Mouse (Mus musculus) spleen, adult 18-20 months (tissue): Measurements from ENCODE around the gene Rac2.
A peak's percentile ranks its signal among the peaks of the same experiment; 100 is the strongest.

Experiments
- DNase-seq, 2 experiments: peaks; one replicate each; pipeline ENCODE4 v3.0.0; 2022; ENCODE audit warnings: mixed read lengths in 2 of 2

The Rac2 gene

DNA sequence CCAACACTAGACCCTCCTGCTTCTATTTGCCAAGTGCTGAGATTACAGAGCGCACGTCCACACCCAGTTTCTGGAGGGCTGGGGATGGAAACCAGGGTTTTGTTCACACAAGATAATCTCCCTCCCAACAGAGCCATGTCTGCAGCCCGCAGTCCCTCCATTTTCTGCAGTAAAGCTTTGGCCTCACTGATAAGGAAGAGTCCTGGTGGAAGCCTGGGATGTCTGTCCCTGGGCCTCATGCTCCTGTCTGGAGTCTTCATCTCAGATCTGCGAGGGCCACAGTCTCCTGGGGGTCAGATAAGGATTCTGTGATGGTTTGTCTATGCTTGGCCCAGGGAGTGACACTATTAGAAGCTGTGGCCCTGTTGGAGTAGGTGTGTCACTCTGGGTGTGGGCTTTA is 15.5 kb upstream of the Rac2 start:
- DNase-seq, result no peak

DNA sequence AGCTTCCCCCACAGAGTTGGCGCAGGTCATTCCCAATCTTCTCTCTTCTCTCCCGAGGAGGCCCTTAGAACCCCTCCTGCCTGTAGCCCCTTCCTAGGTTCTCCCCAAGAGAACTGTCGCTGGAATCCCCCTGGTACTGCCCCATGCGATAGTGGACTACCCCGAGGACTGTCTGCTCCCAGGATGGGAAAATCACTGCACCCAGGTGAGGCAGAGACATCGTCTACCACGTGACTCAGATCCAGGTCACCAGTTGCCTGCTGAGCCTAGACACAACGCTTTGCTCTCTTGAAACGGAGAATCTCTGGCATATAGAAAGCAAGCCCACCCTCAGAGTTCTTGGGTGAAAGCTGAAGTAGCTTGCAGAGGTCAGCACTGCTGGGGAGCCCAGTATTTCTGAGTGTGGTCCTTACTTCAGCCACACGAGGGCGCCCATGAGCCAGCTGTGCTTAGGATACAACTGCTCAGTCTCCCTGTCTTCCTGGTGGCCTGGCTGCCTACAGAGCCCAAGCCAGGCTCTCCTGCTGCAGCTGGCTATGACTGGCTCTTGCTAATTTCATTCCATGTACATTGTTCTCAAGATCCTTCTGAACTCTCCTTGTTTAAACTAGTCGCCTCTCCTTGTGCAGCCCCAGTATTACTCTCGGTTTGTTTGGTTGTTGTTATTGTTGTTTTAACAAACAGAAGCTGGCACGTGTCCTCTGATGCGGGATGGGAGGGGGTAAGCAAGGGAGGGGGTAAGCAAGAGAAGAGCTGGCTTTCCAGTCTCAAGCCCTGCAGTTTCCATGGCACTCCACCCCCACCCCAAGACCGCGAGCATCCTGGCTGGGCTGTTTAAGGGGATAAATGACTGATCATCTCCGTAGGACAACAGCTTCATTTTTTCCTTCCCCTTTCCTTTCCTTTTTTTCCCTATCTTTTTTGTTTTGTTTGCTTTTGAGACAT is 14.7 kb upstream of the Rac2 start:
- DNase-seq, result peak; percentile 74 to 90

- no peak for DNase-seq
These were observed 12.8 kb upstream of the Rac2 start for GRCm38 (mm10) chr15:78585404-78585803.

- no peak for DNase-seq
These were observed 10.8 kb upstream of the Rac2 start for GRCm38 (mm10) chr15:78583352-78583751.

DNA sequence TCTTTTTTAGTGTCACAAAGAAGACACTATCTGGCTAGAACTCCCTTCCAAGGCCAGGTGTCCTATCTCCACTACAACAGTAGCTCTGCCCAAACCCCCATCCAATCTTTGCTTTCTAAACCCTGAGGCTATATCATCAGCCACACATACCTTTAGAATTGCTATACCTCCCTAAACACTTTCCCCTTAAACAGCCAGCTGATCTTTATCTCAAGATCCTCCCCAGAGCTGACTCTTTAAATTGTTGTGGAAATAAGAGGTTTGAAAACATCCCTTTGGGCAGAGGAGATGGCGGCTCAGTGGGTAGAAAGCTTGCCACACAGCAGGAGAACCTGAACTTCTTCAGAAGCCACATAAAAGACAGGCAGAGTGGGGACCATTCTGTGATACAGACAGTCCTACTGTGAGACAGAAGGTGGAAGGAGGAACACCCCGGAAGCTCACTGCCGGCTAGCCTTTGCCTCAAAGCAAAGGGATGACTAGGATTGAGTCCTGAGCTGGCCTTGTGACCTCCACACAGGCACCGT is 3.8 kb upstream of the Rac2 start:
- no peak for DNase-seq

DNA sequence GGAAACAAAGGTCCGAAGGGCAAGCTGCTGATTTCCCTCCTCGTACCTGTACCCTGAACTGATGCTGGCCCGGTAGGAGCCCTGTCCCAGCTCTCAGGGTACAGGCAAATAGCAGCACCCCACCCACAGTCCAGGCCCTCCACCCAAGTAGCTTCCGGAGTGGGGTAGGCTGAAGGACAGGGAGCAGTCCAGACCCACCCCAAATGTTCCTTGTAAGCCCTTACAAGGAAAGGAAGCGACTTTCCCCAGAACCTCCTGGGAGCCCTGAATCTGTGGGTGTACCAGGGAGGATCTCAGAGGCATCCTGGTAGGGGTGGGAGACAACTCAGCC is 348 bp downstream of the Rac2 start:
- DNase-seq, result no peak

DNA sequence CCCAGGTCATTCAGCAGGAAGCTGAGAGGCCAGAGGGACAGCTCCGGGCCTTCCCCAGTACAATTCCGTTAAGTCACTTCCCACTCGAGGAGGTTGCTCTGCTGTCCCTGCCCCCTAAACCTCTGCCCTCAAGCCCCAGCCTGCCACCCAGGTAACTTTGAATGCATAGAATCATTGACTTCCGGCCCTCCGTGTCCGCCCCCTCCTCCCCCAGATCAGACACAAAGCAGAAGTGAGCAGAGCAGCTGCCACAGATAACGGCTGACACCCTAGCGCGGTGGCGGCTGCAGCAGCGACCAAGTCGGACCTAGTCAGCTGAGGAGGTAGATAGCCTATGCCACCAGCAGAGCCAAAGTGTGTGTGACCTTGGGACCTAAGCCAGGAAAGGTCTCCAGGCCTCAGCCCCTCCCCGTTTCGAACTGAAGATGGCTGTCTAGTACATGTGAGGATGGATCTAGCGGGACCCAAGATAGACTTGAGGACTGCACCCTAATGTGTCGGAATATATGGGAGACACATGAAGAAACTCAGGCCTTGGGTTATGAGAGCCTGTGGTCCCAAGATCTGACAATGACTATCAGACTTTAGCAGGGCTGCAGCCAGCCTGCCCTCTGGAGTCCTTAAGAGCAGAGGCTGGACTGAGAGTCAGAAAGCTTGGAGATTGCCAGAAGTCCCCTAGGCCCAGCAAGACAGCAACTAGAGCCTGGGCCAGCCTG is 871 bp downstream of the Rac2 start:
- peak; percentile 81 to 85 for DNase-seq

DNA sequence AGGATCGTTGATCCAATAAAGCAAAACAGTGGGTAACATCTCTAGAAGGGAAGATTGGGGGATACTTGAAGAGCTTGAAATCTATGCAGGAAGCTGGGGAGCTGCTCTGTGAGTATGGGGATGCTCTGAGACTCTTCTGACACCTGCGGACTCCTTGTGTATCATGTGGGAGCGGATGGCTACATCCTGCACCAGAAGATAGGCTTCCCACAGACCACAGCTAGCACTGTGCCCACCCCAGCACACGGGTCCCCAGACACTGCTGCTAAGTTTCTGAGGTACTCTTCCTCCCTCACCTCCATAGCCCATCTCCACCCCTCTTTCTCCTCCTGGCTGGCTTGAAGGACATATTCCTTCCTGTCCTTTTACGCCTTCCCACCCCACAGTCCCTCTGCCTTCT is 2.4 kb downstream of the Rac2 start:
- no peak for DNase-seq

DNA sequence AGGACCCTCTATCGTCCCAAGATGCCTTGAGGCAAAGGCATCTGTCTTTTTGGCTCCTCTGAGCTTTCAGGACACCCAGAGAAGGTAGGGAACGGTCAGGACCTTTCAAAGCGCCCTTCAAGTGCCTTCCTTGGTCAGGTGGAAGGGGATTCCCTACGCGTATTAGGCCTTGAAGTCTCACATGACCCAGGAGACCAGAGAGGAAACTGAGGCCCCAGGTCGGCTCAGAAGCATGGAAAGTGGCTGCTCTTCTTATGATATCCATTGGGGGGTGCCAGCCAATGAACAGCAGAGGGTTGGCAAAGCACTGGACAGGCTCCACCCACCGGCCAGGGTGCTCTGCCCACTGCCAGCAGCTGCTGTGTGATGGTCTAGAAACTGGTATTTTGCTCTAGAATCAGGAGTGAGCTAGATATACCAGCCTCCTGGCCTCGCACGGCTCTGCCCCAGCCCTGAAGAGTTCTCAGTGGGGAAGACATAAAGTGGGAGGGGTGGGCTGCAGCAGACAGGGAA is 4.9 kb downstream of the Rac2 start:
- peak in 1 of 2 experiments; percentile 14 for DNase-seq

- peak in 1 of 2 experiments; percentile 20 for DNase-seq
These were observed 7.7 kb downstream of the Rac2 start for GRCm38 (mm10) chr15:78564764-78565435.

- peak; percentile 67 to 76 for DNase-seq
These were observed 8.6 kb downstream of the Rac2 start for GRCm38 (mm10) chr15:78563937-78564336.

GRCm38 (mm10) chr15:78563344-78563743 is 9.2 kb downstream of the Rac2 start:
- DNase-seq, result no peak

- no peak for DNase-seq
These were observed 13.2 kb downstream of the Rac2 start for GRCm38 (mm10) chr15:78559141-78559979.

GRCm38 (mm10) chr15:78557693-78558535 is 14.7 kb downstream of the Rac2 start:
- no peak for DNase-seq

GRCm38 (mm10) chr15:78554545-78555313 is 17.9 kb downstream of the Rac2 start:
- DNase-seq, result no peak

DNA sequence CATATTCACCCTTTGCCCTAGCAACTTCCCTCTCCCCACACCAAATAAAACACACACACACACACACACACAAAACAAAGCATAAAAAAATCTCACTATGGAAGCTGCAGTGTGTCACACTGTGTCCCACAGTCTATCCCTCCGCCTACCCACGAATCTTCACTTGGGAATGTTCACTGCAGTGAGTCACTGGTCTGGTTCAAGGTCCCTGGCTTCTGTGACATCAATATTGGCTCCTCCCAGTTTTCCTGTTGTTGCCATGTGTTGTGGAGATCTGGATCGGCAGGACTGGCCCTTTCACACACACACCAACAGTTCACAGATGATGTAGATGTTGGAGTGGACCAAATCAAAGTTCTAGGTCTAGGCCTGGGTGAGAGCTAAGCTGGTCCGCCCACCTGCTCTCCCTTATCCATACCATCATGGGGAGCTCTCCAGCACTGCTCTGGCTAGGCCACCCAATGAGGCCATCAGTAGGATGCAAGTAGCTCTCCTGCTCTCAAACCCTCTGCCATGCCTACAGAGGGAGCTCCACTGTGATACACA is 23.3 kb downstream of the Rac2 start:
- no peak for DNase-seq

DNA sequence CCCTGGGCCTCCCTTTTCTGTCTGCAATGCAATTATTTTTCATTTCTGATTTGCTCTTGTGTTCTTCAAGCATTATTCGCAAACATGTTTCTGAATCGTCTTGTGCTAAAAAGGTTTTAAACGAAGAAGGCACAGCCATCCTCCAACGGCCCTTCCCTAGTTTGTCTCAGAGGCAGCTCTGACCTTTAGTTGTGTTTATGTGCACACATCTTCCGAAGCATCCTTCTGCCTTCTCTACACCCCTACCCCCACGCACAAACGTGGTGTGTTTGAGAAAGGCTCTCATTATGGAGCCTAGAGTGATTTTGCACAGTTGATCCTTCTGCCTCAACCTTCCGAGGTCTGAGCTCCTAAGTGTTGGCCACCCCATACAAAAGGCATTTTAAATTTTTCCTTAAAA is 23.9 kb downstream of the Rac2 start:
- no peak for DNase-seq

GRCm38 (mm10) chr15:78548336-78548665 is 24.3 kb downstream of the Rac2 start:
- DNase-seq, result no peak

- no peak for DNase-seq
These were observed 24.9 kb downstream of the Rac2 start for GRCm38 (mm10) chr15:78547415-78548335.
